Mouse (Mus musculus): ENCODE data around the gene Rabgap1. TPM values are rescaled to one million over a fixed set of nuclear protein-coding genes. Genes with fewer than 3 reads are reported as not detected.

Rabgap1 gene
- 37.2 and 39.2 TPM in 2 replicates for polyA plus RNA-seq (2016; fragmentation: Nextera tagmentation; extraction: Ambion mirVana)

- H3K27me3 ChIP-seq (replicated peaks), result no peaks in the 10 kb centered on the region
- no peaks in the 10 kb centered on the region for H3K36me3 ChIP-seq
- H3K27ac ChIP-seq (ENCODE audit: poor library complexity, severe bottlenecking), result peak within 1 kb of the TSS; percentile 88
- under 1% methylated on average over 51 of the region's 51 CpGs for WGBS
- H3K4me1 ChIP-seq (replicated peaks), result peaks cover 9% of the 10 kb centered on the region
- peak within 1 kb of the TSS; percentile 86 for H3K9ac ChIP-seq
- H3K9me3 ChIP-seq (replicated peaks), result no peaks in the 10 kb centered on the region
- H3K4me3 ChIP-seq, result peak within 1 kb of the TSS; percentile 65
- ATAC-seq (ENCODE audit: insufficient number of reproducible peaks, low FRiP score), result peak; percentile 99
- H3K4me2 ChIP-seq, result peak within 1 kb of the TSS; percentile 82
These were observed at the start of gene Rabgap1, which contains the start of the genes Zbtb26 and Zbtb6 for GRCm38 (mm10) chr2:37442611-37443591. Gene Rabgap1, plus strand, starts transcription at chr2:37443279. Gene Zbtb26, minus strand, starts transcription at chr2:37443135. Gene Zbtb6, minus strand, starts transcription at chr2:37443171.

- Histone ChIP-seq H3K9ac (no peak overlapping the region), H3K4me3 (no peak overlapping the region), H3K27me3 (replicated peaks) (no peaks in the 10 kb centered on the region), H3K36me3 (peaks cover 35% of the 10 kb centered on the region), H3K4me2 (no peak overlapping the region), H3K27ac (ENCODE audit: poor library complexity, severe bottlenecking) (no peak overlapping the region), H3K4me1 (replicated peaks) (no peaks in the 10 kb centered on the region), H3K9me3 (replicated peaks) (no peaks in the 10 kb centered on the region)
- WGBS, result 75% methylated on average over 1 of the region's 1 CpGs
- no peak for ATAC-seq (ENCODE audit: insufficient number of reproducible peaks, low FRiP score)
These were observed 47.5 kb upstream of the Rabgap1 start for GRCm38 (mm10) chr2:37395539-37395938.

GRCm38 (mm10) chr2:37421903-37422302 lies 21.2 kb upstream of the Rabgap1 start:
- no peaks in the 10 kb centered on the region for H3K27me3 ChIP-seq (replicated peaks)
- H3K9me3 ChIP-seq (replicated peaks), result no peaks in the 10 kb centered on the region
- H3K9ac ChIP-seq, result peak overlapping the region; percentile 97
- H3K27ac ChIP-seq (ENCODE audit: poor library complexity, severe bottlenecking), result peak overlapping the region; percentile 99
- H3K4me2 ChIP-seq, result peak overlapping the region; percentile 79
- WGBS, result 12% methylated on average over 3 of the region's 3 CpGs
- no peaks in the 10 kb centered on the region; the same call in 1 of the 2 replicates for H3K4me1 ChIP-seq (replicated peaks)
- 0 out of 2 replicates have a peak, but pooled peaks cover 3% of the 10 kb centered on the region for H3K36me3 ChIP-seq
- peak overlapping the region; percentile 96 for H3K4me3 ChIP-seq
- ATAC-seq (ENCODE audit: insufficient number of reproducible peaks, low FRiP score), result no peak

- Histone ChIP-seq H3K9ac (peak within 1 kb of the TSS; percentile 97), H3K36me3 (peaks cover 3% of the 10 kb centered on the region; the same call in 1 of the 2 replicates), H3K27me3 (replicated peaks) (no peaks in the 10 kb centered on the region), H3K27ac (ENCODE audit: poor library complexity, severe bottlenecking) (peak within 1 kb of the TSS; percentile 99), H3K4me2 (peak within 1 kb of the TSS; percentile 79), H3K9me3 (replicated peaks) (no peaks in the 10 kb centered on the region), H3K4me1 (replicated peaks) (no peaks in the 10 kb centered on the region; the same call in 1 of the 2 replicates), H3K4me3 (peak within 1 kb of the TSS; percentile 96)
- WGBS, result under 1% methylated on average over 73 of the region's 75 CpGs
- peak; percentile 99 for ATAC-seq (ENCODE audit: insufficient number of reproducible peaks, low FRiP score)
These were observed 20.5 kb upstream of the Rabgap1 start, which contains the start of gene Rc3h2 for GRCm38 (mm10) chr2:37422306-37423304. Gene Rc3h2, minus strand, starts transcription at chr2:37422903.

GRCm38 (mm10) chr2:37423671-37424070 lies 19.4 kb upstream of the Rabgap1 start:
- H3K4me3 ChIP-seq, result no peak overlapping the region
- no peaks in the 10 kb centered on the region for H3K27me3 ChIP-seq (replicated peaks)
- peaks cover 9% of the 10 kb centered on the region for H3K36me3 ChIP-seq
- no peak for ATAC-seq (ENCODE audit: insufficient number of reproducible peaks, low FRiP score)
- H3K27ac ChIP-seq (ENCODE audit: poor library complexity, severe bottlenecking), result no peak overlapping the region
- H3K9me3 ChIP-seq (replicated peaks), result no peaks in the 10 kb centered on the region
- H3K4me1 ChIP-seq (replicated peaks), result no peaks in the 10 kb centered on the region; the same call in 1 of the 2 replicates
- no peak overlapping the region for H3K9ac ChIP-seq
- H3K4me2 ChIP-seq, result no peak overlapping the region
- WGBS, result 60% methylated on average over 3 of the region's 3 CpGs

GRCm38 (mm10) chr2:37430593-37431464 lies 12.2 kb upstream of the Rabgap1 start:
- no peaks in the 10 kb centered on the region for H3K27me3 ChIP-seq (replicated peaks)
- peak overlapping the region; percentile 81 for H3K4me2 ChIP-seq
- H3K9ac ChIP-seq, result peak overlapping the region; percentile 78
- H3K4me1 ChIP-seq (replicated peaks), result peaks cover 10% of the 10 kb centered on the region
- peak; percentile 94 for ATAC-seq (ENCODE audit: insufficient number of reproducible peaks, low FRiP score)
- peaks cover 20% of the 10 kb centered on the region for H3K36me3 ChIP-seq
- under 1% methylated on average over 38 of the region's 38 CpGs for WGBS
- H3K9me3 ChIP-seq (replicated peaks), result no peaks in the 10 kb centered on the region
- H3K27ac ChIP-seq (ENCODE audit: poor library complexity, severe bottlenecking), result peak overlapping the region; percentile 89
- H3K4me3 ChIP-seq, result peak overlapping the region; percentile 75

- Histone ChIP-seq H3K9me3 (replicated peaks) (no peaks in the 10 kb centered on the region), H3K36me3 (peaks cover 28% of the 10 kb centered on the region), H3K4me2 (peak overlapping the region; percentile 81), H3K4me3 (peak overlapping the region; percentile 75), H3K4me1 (replicated peaks) (peaks cover 10% of the 10 kb centered on the region), H3K9ac (peak overlapping the region; percentile 78), H3K27ac (ENCODE audit: poor library complexity, severe bottlenecking) (peak overlapping the region; percentile 89; the same call in 1 of the 2 replicates), H3K27me3 (replicated peaks) (no peaks in the 10 kb centered on the region)
- 30% methylated on average over 7 of the region's 7 CpGs for WGBS
- 0 out of 2 replicates have a peak, but pooled peaks have one; percentile 0 for ATAC-seq (ENCODE audit: insufficient number of reproducible peaks, low FRiP score)
These were observed 11.5 kb upstream of the Rabgap1 start for GRCm38 (mm10) chr2:37431609-37432008.

GRCm38 (mm10) chr2:37451667-37452375 lies 8.7 kb downstream of the Rabgap1 start:
- ATAC-seq (ENCODE audit: insufficient number of reproducible peaks, low FRiP score), result peak; percentile 100
- no peaks in the 10 kb centered on the region for H3K27me3 ChIP-seq (replicated peaks)
- WGBS, result 8% methylated on average over 39 of the region's 44 CpGs
- peak overlapping the region; percentile 94 for H3K4me2 ChIP-seq
- no peaks in the 10 kb centered on the region for H3K9me3 ChIP-seq (replicated peaks)
- H3K4me1 ChIP-seq (replicated peaks), result peaks cover 8% of the 10 kb centered on the region
- H3K4me3 ChIP-seq, result peak overlapping the region; percentile 100
- H3K9ac ChIP-seq, result peak overlapping the region; percentile 99
- peak overlapping the region; percentile 88 for H3K27ac ChIP-seq (ENCODE audit: poor library complexity, severe bottlenecking)
- 0 out of 2 replicates have a peak, but pooled peaks cover 2% of the 10 kb centered on the region for H3K36me3 ChIP-seq

- ATAC-seq (ENCODE audit: insufficient number of reproducible peaks, low FRiP score), result peak; percentile 87
- Histone ChIP-seq H3K27me3 (replicated peaks) (no peaks in the 10 kb centered on the region), H3K4me1 (replicated peaks) (peaks cover 8% of the 10 kb centered on the region), H3K36me3 (0 out of 2 replicates have a peak, but pooled peaks cover 2% of the 10 kb centered on the region), H3K27ac (ENCODE audit: poor library complexity, severe bottlenecking) (peak overlapping the region; percentile 88), H3K9ac (peak overlapping the region; percentile 99), H3K4me2 (peak overlapping the region; percentile 94), H3K9me3 (replicated peaks) (no peaks in the 10 kb centered on the region), H3K4me3 (peak overlapping the region; percentile 100)
- 1% methylated on average over 20 of the region's 24 CpGs for WGBS
These were observed 9.3 kb downstream of the Rabgap1 start for GRCm38 (mm10) chr2:37452376-37452760.

Measured in heart, embryonic 12.5 days (tissue).